Mouse (Mus musculus) CD4-positive helper T cell, adult 2 months (primary cell): ENCODE measurements around the gene Pyroxd2.

ENCODE experiments used
- DNase-seq: peaks from one replicate; pipeline ENCODE4 v3.0.0-alpha.2; 2012; ENCODE audit warnings: low read depth, missing footprints, low spot score

Gene Pyroxd2

GRCm38 (mm10) chr19:42745869-42746224, 6.7 kb downstream of the Pyroxd2 start:
- no peak for DNase-seq

GRCm38 (mm10) chr19:42745084-42745868, 7.3 kb downstream of the Pyroxd2 start:
- DNase-seq = no peak

GRCm38 (mm10) chr19:42744162-42744586, 8.4 kb downstream of the Pyroxd2 start:
- DNase-seq = no peak

GRCm38 (mm10) chr19:42743261-42743660, 9.3 kb downstream of the Pyroxd2 start:
- no peak for DNase-seq

GRCm38 (mm10) chr19:42741884-42742283, 10.7 kb downstream of the Pyroxd2 start:
- DNase-seq = no peak

GRCm38 (mm10) chr19:42740163-42740899, 12.2 kb downstream of the Pyroxd2 start:
- DNase-seq = no peak

GRCm38 (mm10) chr19:42739734-42740133, 12.8 kb downstream of the Pyroxd2 start:
- no peak for DNase-seq

GRCm38 (mm10) chr19:42737753-42738152, 14.8 kb downstream of the Pyroxd2 start:
- peak; percentile 21 for DNase-seq

- DNase-seq = no peak
Measured at GRCm38 (mm10) chr19:42734982-42735381, 17.6 kb downstream of the Pyroxd2 start.

- no peak for DNase-seq
Measured at GRCm38 (mm10) chr19:42727424-42727823, 25.2 kb downstream of the Pyroxd2 start.

- no peak for DNase-seq
Measured at GRCm38 (mm10) chr19:42726766-42727165, 25.8 kb downstream of the Pyroxd2 start.

- no peak for DNase-seq
Measured at GRCm38 (mm10) chr19:42725973-42726350, 26.6 kb downstream of the Pyroxd2 start.

GRCm38 (mm10) chr19:42725056-42725972, 27.3 kb downstream of the Pyroxd2 start:
- no peak for DNase-seq

GRCm38 (mm10) chr19:42723302-42723701, 29.3 kb downstream of the Pyroxd2 start:
- no peak for DNase-seq

GRCm38 (mm10) chr19:42722500-42722899, 30.1 kb downstream of the Pyroxd2 start:
- no peak for DNase-seq

- DNase-seq = no peak
Measured at GRCm38 (mm10) chr19:42718101-42718500, 34.5 kb downstream of the Pyroxd2 start.

- no peak for DNase-seq
Measured at GRCm38 (mm10) chr19:42717668-42718067, 34.9 kb downstream of the Pyroxd2 start.

GRCm38 (mm10) chr19:42716507-42716906, 36.1 kb downstream of the Pyroxd2 start:
- DNase-seq = no peak

- DNase-seq = no peak
Measured at GRCm38 (mm10) chr19:42713770-42714169, 38.8 kb downstream of the Pyroxd2 start.

GRCm38 (mm10) chr19:42699426-42699825, 53.1 kb downstream of the Pyroxd2 start:
- no peak for DNase-seq

GRCm38 (mm10) chr19:42698576-42698975, 54.0 kb downstream of the Pyroxd2 start:
- no peak for DNase-seq

GRCm38 (mm10) chr19:42697336-42697735, 55.2 kb downstream of the Pyroxd2 start:
- no peak for DNase-seq
